Mouse (Mus musculus): ENCODE measurements around the gene Zc3h7a. TPM values are rescaled to one million over a fixed set of nuclear protein-coding genes. Genes with fewer than 3 reads are reported as not detected.

Gene Zc3h7a
- total RNA-seq (2021), result 10 to 100 TPM; 28.0 to 29.8 TPM

DNA sequence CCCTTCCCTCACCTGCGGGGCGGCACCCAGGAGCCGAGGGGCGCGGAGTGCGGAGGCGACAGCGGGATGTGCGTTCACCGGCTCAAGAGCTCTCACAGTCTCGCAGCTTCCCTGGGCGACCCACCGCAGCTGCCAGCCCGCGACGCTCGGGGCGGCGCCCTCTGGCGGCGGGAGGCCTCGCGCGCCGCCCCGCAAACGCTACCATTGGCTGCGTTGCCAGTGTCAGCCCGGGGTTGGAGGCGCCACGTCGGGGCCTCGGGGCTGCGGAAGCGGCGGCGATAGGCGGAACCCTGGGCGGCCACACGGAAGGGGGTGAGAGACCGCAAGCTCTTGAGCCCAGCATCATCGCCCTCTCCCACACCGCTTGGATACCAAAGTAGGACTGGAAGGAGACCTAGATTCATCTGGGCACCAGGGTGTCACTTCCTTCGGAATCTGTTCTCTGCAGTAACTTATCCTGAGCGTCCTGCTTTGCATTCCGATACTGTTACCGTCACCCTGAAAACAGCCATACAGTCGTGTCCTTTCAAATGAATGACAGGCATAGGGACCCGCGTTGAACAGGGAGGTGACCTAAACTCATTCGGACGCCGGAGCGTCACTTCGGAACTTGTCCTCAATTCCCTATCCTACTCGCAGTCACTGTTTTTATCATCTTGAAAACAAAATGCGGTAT, at the start of gene Zc3h7a:
Zc3h7a (minus strand) TSS at position 186 of the 676 bp plus-strand sequence.
- intact Hi-C loops (cut with DNase I), result loop anchor here (2.0 to 10.0 kb wide), 3 partner anchors 26 to 238 kb away; partner anchors contain the start of genes Gspt1 and Rsl1d1
- peak; percentile 88 for DNase-seq (ENCODE audit: low spot score)

DNA sequence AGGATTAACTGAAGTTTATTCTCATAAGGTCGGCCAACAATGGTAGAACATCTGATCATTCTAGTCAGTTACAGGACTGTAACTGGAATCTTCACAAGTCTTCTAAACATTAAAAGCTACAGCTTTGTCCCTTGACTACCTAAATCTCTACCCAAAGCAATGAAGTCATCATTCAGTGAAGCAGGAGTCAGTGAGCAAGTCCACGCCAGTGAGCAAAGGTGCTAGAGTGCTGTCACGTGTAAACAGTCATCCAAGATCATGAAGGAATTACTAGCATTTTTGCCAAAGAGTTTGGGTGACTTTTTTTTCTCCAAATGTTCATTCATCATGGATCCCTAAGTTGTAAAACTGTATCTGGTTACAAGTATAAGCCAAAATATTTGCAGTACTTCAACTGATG, 41.6 kb upstream of the Zc3h7a start:
- intact Hi-C loops (cut with DNase I), result no loop called here
- no peak for DNase-seq (ENCODE audit: low spot score)

DNA sequence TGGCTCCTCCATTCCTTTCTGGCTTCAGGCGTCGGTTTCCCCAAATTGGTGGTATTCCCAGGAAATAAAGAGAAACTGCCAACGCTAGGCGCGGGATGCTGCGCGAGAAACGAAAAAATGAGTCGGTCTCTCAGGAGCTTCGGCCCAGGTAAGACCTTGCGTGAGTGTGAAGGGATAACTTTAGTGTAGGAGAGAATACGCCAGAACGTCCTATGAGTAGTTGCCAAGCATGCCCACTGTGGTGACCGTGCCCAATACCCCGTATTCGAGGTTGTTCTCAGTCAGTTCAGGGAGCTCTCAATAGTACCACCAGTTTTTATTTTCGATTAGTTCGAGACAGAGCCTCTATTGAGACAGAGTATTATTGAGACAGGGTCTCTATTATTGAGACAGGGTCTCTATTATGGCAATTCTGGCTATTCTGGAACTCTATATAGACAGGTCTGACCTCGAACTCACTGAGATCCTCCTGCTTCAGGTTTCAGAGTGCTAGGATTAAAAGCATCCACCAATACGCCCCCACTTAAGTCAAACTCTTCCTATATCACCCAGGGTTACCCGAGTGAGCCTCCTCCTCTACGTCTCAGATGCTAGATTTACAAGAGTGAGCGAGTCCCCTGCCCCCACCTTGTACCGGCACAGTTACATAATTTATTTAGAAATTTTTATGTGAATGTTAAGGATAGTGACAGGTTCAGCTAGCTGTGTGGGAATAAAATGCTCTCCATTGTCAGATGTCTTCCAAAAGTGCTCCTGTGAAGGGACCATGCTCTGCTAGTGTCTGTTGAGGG, 27.6 kb upstream of the Zc3h7a start:
- DNase-seq (ENCODE audit: low spot score), result no peak
- intact Hi-C loops (cut with DNase I), result loop anchor here (1.0 to 5.0 kb wide), 4 partner anchors 27 to 214 kb away; partner anchors contain the start of genes Gspt1, Snx29 and Zc3h7a

DNA sequence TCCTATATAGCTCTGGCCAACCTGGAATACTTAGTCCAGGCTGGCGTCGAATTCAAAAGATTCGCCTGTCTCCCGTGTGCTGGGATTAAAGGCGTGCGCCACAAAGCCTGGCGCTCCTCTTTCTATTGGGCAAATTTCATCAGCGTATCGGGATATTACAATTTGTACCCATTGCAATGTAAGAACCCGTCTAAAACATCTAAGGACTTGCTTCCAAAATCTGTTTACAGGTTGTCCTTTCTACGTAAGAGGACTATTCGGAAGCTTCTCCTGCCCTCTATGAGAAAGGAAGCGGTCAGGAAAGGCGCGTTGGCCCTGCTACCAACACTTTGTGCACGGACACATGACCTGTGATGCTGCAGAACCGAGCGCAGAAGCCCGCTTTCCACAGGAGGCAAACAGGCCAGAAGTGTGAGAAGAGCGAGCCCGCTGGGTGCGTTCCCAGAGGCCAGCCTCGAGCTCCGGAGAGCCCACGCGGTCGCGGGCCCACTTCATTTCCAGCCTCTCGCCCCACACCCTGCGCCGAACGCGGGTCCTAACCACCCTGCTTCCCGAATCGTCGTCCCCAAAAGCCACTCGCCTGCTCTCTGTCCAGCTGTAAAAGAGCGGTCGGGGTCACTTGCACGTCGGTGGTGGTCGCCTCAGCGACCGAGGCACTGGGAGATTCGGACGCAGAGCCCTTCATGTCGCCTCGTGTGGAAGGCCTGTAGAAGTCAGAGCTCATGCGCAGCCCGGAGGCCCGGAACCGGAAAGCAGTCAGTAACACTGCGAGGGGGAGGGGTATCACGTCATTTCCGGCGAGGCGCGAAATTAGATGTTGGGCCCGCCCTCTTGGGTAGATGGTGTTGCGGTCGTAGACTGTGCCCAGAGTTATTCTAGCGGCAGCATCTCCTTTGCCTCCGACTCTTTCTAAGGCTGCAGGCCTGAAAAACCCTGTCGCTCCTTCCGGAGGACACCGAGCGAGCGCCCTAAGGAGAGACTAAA, 26.7 kb upstream of the Zc3h7a start, which contains the start of gene Rsl1d1:
Rsl1d1 (minus strand) TSS at position 761 of the 984 bp plus-strand sequence.
- intact Hi-C loops (cut with DNase I), result loop anchor here (1.0 to 5.0 kb wide), 4 partner anchors 26 to 214 kb away; partner anchors contain the start of genes Gspt1, Snx29 and Zc3h7a
- DNase-seq (ENCODE audit: low spot score), result peak; percentile 82

DNA sequence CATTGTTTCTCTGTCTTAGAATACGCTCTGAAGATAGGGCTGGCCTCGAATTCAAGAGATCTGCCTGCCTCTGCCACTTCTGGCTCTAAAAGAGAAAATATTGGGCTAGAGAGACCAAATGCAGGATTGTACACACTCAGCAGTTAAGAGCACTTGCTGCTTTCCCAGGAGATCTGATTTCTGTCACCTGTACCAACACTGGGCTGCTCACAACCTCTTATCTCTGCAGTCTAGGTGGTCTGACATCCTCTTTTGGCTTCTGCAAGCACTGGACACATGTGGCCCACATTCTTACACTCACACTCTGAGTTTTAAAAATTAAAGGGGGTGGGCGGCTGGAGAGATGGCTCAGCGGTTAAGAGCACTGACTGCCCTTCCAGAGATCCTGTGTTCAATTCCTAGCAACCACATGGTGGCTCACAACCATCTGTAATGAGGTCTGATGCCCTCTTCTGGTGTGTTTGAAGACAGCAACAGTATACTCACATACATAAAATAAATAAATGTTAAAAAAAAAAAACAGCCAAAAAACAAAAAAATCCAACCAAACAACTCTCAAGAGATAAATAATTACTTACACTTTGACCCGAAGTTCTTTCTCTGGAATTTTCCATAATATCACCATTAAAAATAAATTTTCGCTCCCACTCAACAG, 25.7 kb upstream of the Zc3h7a start:
- no peak for DNase-seq (ENCODE audit: low spot score)
- intact Hi-C loops (cut with DNase I), result loop anchor here (2.0 to 5.0 kb wide), 3 partner anchors 25 to 215 kb away; partner anchors contain the start of genes Snx29 and Zc3h7a

DNA sequence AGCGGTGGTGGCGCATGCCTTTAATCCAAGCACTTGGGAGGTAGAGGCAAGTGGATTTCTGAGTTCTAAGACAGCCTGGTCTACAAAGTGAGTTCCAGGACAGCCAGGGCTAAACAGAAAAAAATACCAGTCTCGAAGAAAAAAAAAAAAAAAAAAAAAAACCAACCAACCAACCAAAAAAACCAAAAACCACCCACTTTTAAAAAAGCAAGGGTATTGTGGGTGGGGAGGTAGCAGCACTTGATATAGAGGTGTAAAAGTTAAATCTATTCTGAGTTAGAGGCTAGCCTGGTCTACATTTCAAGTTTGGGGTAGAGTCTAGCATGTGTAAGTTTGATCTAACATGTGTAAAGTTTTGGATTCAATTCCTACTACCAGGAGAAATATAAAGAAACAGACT, 24.1 kb upstream of the Zc3h7a start:
- intact Hi-C loops (cut with DNase I), result loop anchor here (5.0 kb wide), 2 partner anchors 122 to 217 kb away; partner anchors contain the start of gene Snx29
- DNase-seq (ENCODE audit: low spot score), result no peak

DNA sequence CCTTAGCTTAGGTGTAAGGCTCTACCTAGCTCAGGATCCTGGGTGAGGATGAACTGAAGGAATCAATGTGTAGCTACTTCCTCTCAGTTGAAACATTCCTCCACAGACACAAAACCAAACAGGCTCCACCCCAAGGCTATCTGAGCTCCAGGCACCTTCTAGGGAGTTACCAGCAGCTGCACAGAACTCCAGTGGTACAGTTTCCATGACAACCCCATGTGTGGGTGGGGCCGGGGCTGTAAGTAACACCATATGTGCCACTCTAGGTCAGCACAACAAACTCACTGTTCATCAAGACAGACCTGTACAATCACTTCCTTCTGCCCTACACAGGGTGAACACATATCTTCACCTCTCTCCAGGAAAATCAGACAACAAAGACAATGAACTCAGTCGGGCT, 22.3 kb upstream of the Zc3h7a start:
- no peak for DNase-seq (ENCODE audit: low spot score)

DNA sequence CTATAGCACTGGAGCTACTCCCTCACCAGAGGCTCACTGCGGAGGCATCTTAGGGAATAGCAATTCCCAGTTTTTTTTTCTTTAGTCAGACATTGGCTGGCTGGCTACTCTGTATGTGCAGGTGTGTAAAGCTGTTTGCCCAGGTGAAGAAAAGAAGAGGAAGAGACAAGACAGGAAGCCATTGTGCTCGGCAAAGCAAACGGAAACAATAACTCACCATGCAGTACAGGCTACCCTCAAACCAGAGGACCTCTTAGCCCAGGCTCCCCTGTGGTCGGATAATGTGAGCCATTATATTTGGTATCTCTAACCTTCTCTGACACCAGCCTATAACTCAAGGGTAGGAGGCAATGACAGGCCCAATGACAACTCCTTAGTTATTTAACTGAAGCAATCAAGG, 20.9 kb upstream of the Zc3h7a start:
- no peak for DNase-seq (ENCODE audit: low spot score)
- intact Hi-C loops (cut with DNase I), result no loop called here

More for the DNA sequence above, 22.3 kb upstream of the Zc3h7a start:
- intact Hi-C loops (cut with DNase I), result no loop called here

DNA sequence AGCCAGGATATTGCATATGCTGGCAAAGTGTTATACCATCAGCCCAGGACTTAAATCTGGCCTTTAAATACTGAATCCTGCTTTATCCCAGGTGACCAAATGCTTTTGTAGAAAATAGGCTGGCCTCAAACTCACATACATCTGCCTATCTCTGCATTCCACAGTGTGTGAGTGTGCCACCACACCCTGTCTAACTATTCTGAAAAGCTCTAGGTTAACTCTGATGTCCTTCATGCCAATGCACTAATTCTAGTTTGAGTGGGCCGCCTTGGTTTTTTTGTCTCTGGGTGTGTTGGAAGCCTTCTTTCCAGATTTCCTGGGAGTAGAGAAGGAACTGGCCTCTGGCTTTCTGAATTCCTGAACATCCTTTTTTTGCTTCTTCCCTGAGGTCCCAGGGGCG, 17.0 kb upstream of the Zc3h7a start:
- no peak for DNase-seq (ENCODE audit: low spot score)
- intact Hi-C loops (cut with DNase I), result no loop called here

DNA sequence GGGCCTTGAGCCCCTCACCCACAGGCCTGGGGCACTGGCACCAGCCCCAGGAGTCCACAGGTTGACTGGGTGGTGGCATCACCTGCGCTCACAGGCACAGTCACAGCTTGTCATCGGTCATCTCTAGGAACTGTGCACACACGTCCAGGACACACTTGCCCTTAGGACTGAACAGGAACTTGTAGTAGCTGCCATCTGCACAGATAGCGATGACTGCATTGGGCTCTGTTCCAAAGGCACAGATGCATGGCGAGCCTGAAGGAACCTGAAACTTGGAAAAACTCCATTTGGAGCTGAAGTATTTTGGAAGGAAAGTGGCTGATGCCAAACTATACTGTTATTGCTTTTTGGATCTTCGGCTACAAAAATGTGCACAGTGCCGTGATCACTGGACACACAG, 14.0 kb upstream of the Zc3h7a start:
- no peak for DNase-seq (ENCODE audit: low spot score)
- intact Hi-C loops (cut with DNase I), result no loop called here

DNA sequence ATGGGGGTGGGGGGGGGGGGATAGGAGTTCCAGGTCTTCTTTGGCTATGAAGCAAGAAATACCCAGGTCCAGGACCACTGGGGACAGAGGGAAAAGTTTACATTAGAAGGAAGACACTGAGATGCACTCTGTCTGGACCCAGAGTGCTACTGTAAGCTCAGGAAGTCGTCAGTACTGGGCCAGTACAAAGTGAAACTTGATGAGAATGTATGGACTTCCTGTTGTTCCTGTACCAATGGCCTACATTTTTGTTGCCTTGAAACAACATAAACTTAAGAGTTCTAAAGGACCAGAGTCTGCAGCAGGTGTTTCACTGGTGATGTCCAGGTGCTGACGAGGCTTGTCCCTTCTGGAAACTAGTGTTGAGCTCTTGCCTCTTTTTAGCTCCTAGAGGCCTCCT, 1.2 kb upstream of the Zc3h7a start:
- intact Hi-C loops (cut with DNase I), result loop anchor here (2.0 to 10.0 kb wide), 3 partner anchors 25 to 237 kb away; partner anchors contain the start of genes Gspt1 and Rsl1d1
- DNase-seq (ENCODE audit: low spot score), result no peak

DNA sequence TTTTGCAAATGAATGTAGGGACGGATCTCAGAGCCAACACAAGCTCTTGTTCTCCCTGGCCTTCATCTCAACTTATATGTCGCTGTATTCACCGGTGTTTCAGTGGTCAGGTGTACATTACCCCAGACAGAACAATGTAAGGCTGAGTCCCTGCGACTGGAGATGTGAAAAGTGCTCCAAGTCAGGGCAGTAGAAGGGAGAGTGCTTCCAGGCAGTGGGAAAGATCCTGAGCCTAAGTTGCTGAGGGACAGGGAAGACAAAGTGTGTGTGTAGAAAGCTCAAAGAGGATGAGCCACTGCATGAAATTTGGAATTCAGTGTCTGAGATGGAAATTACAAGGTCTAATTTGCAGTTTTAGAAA, 671 bp upstream of the Zc3h7a start:
- no peak for DNase-seq (ENCODE audit: low spot score)
- intact Hi-C loops (cut with DNase I), result loop anchor here (2.0 to 10.0 kb wide), 3 partner anchors 26 to 238 kb away; partner anchors contain the start of genes Gspt1 and Rsl1d1

DNA sequence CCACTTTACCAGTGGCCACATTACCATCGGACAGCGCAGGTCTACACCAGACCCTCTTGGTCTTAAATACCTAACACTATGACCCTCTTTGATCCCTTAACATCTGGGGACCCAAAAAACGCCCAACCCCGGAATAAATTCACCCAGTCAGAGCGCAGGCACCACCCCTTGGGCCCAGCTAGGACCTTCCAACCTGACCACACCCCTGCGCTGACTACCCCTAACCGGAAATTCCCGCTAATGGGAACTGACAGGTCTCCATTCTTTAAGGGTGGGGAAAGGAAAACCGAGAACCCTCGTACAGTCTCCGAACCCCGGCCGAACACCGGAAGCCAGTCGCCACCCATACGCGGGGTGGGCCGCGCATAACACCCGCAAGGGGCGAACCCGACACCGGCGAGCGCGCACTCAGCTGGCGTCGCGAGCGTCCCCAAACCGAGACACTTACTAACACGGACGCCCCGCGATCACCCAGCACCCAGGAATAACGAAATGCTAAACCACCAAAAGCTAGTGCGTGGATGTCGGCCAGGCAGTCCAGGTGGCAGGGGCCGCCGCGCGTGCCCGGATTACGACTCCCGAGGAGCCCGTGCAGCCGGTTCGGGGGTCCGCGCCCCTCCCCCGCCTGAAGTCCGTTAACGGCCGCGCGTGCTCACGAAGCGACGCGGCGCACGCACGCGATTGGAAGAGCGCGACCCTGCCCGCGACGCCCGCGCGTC, 545 bp downstream of the Zc3h7a start:
- intact Hi-C loops (cut with DNase I), result loop anchor here (1.0 to 10.0 kb wide), 4 partner anchors 27 to 239 kb away; partner anchors contain the start of genes Gspt1, Rsl1d1 and Txndc11
- peak; percentile 57 for DNase-seq (ENCODE audit: low spot score)

DNA sequence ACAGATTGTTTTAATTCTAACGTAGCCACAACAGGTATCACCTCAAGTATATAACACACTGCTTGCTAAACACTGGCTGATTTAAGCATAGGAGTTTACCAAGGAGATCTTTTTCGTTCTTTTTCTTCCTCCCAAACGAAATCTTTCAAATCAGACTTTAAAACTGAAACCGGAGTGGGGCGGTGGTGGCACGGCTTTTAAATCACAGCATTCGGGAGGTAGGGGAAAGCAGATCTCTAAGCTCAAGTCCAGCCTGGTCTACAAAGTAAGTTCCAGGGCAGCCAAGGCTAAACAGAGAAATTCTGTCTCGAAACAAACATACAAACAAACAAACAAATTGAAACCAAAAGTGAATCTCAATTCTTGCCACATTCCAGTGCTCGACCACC, 1.1 kb downstream of the Zc3h7a start:
- no peak for DNase-seq (ENCODE audit: low spot score)
- intact Hi-C loops (cut with DNase I), result loop anchor here (1.0 to 10.0 kb wide), 3 partner anchors 41 to 240 kb away; partner anchors contain the start of genes Gspt1 and Txndc11

DNA sequence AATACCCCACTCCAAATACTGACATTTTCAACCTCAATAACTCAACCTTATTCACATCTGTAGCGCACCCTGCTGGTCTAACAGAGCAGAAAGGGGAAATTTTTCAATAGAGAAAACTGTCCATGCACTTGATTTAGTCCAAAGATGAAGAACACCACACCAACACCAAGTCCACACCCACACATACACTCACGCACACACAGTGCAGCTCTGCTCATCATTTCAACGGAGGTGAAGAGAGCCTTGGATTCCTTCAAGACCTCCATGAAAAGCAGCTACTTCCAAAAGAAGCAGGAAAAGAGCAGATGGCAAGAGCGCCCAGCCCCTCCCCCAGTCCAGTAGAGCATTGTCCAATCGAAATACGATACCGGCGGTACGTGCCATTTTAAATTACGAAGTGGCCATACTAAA, 1.5 kb downstream of the Zc3h7a start:
- intact Hi-C loops (cut with DNase I), result loop anchor here (1.0 to 10.0 kb wide), 5 partner anchors 40 to 302 kb away; partner anchors contain the start of genes Gspt1 and Txndc11
- peak; percentile 12 for DNase-seq (ENCODE audit: low spot score)

DNA sequence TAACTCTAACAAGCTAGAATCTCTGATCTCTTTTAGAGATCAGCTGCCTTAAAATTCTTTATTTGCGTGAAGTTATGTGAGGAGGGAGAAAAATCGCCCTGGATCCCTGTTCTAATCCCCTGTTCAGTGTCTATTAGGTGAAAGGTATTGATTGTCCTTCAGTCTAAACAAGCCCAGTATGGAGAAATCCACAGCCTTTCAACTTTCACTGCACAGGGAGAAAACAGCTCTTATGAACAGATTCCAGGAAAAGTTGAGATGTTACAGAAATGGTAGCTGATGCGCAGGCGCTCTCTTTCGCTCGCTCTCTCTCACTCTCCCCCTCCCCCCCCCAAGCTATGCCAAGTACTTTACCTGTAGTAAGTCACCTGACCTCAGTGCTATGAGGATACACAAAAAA, 4.5 kb downstream of the Zc3h7a start:
- intact Hi-C loops (cut with DNase I), result loop anchor here (5.0 to 10.0 kb wide), 3 partner anchors 134 to 299 kb away; no protein-coding TSS in a partner anchor

DNA sequence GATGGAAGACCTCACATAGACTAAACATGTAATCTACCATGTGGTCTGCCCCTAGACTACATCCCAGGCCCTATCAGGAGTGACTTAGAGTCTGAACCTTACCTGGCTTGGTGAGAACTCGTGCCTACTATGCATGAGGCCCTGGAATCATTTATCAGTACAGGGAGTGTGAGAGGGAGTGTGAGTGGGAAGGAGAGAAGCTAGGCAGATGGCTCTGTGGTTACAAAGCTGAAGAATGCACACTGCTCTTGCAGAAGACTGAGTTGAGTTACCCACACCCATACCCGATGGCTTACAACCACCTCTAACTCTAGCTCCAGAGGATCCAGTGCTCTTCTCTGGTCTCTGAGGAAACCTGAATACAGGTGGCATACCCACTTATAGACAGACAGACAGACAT, 9.8 kb downstream of the Zc3h7a start:
- intact Hi-C loops (cut with DNase I), result no loop called here
- no peak for DNase-seq (ENCODE audit: low spot score)

More for the DNA sequence above, 4.5 kb downstream of the Zc3h7a start:
- DNase-seq (ENCODE audit: low spot score), result no peak

DNA sequence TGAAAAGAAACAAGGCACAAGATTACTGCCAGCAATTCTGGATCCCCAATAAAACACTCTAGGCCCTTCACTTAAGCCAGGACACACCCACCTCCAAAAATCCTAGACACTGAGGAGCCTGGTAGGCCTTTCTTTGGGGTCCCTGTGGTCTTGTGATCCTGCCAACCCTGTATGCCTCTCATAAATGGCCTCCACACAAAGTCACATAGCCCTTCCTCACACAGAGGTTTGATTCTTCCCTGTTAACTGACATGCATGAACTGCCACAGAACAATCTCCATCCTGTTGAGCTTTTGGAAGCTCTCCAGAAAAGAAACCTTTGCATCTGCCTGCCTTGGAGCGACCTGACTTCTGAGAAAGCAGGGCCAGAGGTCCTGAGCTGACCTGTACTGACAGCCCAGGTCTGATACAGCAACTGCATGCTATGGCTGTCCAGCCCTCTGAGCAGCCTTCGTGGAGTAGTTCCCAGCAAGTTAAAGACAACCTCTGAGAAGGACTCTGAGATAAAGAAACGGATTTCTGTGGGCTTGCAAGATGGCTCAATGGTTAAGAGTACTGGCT, 11.4 kb downstream of the Zc3h7a start:
- DNase-seq (ENCODE audit: low spot score), result no peak
- intact Hi-C loops (cut with DNase I), result no loop called here
